ENCODE assay signal across 8 mouse cellular contexts in genomic region chr4:132308437-132309139, GRCm38 (mm10). TPM values are rescaled to one million over a fixed set of nuclear protein-coding genes. Genes with fewer than 3 reads are reported as not detected.
DNase-seq lines count a peak whose midpoint lies in the region; ATAC-seq and TF ChIP-seq lines count a peak whose summit lies in the region.

No protein-coding gene starts in this region.

- peak; percentile 96 for ATAC-seq in lung, postnatal 0 days

- H3K4me1 ChIP-seq in MEL (ENCODE audit: control insufficient read depth in 1 of 2, insufficient read depth in 2 of 2, low read length in 2 of 2): peaks cover 0 to 20% of the 10 kb centered on the region in 2 experiments; a peak in 2 of 4 replicates
- H3K4me1 ChIP-seq in hindbrain, embryonic 10.5 days (replicated peaks): peaks cover 10% of the 10 kb centered on the region
- peaks cover 9% of the 10 kb centered on the region; the same call in 1 of the 2 replicates for H3K4me1 ChIP-seq in lung, postnatal 0 days (ENCODE audit: insufficient read depth, low read depth, low read length)

- H3K79me2 ChIP-seq in MEL (ENCODE audit: control insufficient read depth, insufficient read depth, low read length, poor library complexity): peaks cover 18% of the 10 kb centered on the region

- peaks cover 12 to 22% of the 10 kb centered on the region in 2 experiments for H3K36me3 ChIP-seq in MEL (ENCODE audit: control insufficient read depth in 1 of 2, insufficient read depth in 2 of 2, low read length in 2 of 2)
- peaks cover 42% of the 10 kb centered on the region for H3K36me3 ChIP-seq in hindbrain, embryonic 10.5 days
- 0 out of 2 replicates have a peak, but pooled peaks cover 5% of the 10 kb centered on the region for H3K36me3 ChIP-seq in lung, postnatal 0 days (ENCODE audit: insufficient read depth, low read length)

- DNase-seq in MEL (ENCODE audit: low read depth, low spot score): peak; percentile 96
- peak; percentile 87 for DNase-seq in cerebellum, adult 8-10 months
- DNase-seq in forelimb bud, embryonic 11.5 days (ENCODE audit: low read depth, low spot score): peak; percentile 92
- peak; percentile 87 for DNase-seq in hindbrain, embryonic 10.5 days (ENCODE audit: low spot score)
- DNase-seq in layer of hippocampus, adult 9-11 months: peak; percentile 95
- DNase-seq in lung, postnatal 0 days (ENCODE audit: low spot score): peak; percentile 97
- peak; percentile 83 for DNase-seq in ovary, postnatal 14 days (ENCODE audit: low spot score)
- peak; percentile 92 for DNase-seq in thymus, postnatal 14 days

- H3K4me2 ChIP-seq in lung, postnatal 0 days (replicated peaks; ENCODE audit: low read depth, low read length): peak overlapping the region; percentile 76

- no peaks in the 10 kb centered on the region for H3K27me3 ChIP-seq in MEL (ENCODE audit: control insufficient read depth in 1 of 2, insufficient read depth in 2 of 2, low read length in 2 of 2)
- H3K27me3 ChIP-seq in hindbrain, embryonic 10.5 days (ENCODE audit: insufficient read depth, poor library complexity, severe bottlenecking): no peaks in the 10 kb centered on the region
- no peaks in the 10 kb centered on the region for H3K27me3 ChIP-seq in lung, postnatal 0 days (replicated peaks; ENCODE audit: insufficient read depth, low read length)

- TF ChIP-seq CTCF in MEL (IDR thresholded peaks at IDR 0.05 in 2 of 3, conservative IDR thresholded peaks at IDR 0.05 in 1 of 3; ENCODE audit: control insufficient read depth in 1 of 3, insufficient read depth in 1 of 3, low read depth in 2 of 3, low read length in 3 of 3, poor library complexity in 1 of 3, severe bottlenecking in 1 of 3): no peak
- no peak for TF ChIP-seq CTCF in lung, postnatal 0 days (IDR thresholded peaks at IDR 0.05)

- peak; percentile 98 to 99 for TF ChIP-seq POLR2A in MEL (IDR thresholded peaks at IDR 0.05; ENCODE audit: control insufficient read depth in 1 of 2, insufficient read depth in 1 of 2, low read depth in 1 of 2, low read length in 2 of 2, poor library complexity in 1 of 2)

- TF ChIP-seq RAD21 in MEL (IDR thresholded peaks at IDR 0.05; ENCODE audit: low read depth, low read length): no peak

- peak overlapping the region; percentile 98 for H3K27ac ChIP-seq in MEL (ENCODE audit: control insufficient read depth, low read depth, low read length)
- H3K27ac ChIP-seq in hindbrain, embryonic 10.5 days: peak overlapping the region; percentile 95
- H3K27ac ChIP-seq in lung, postnatal 0 days (ENCODE audit: low read length): peak overlapping the region; percentile 89

- no peaks in the 10 kb centered on the region for H3K9me3 ChIP-seq in MEL (replicated peaks; ENCODE audit: insufficient read depth, low read length)
- no peaks in the 10 kb centered on the region for H3K9me3 ChIP-seq in hindbrain, embryonic 10.5 days
- no peaks in the 10 kb centered on the region for H3K9me3 ChIP-seq in lung, postnatal 0 days (ENCODE audit: low read length)

- peak overlapping the region; percentile 52 to 89 for H3K4me3 ChIP-seq in MEL (ENCODE audit: control insufficient read depth in 1 of 2, insufficient read depth in 1 of 2, low read depth in 2 of 2, low read length in 2 of 2)
- H3K4me3 ChIP-seq in hindbrain, embryonic 10.5 days: peak overlapping the region; percentile 90
- peak overlapping the region; percentile 78 for H3K4me3 ChIP-seq in lung, postnatal 0 days (ENCODE audit: low read depth, low read length)

- 1% methylated on average over 41 of the region's 41 CpGs for WGBS in hindbrain, embryonic 10.5 days
- WGBS in lung, postnatal 0 days: 2% methylated on average over 41 of the region's 41 CpGs

- no peak for TF ChIP-seq EP300 in MEL (IDR thresholded peaks at IDR 0.05; ENCODE audit: low read depth in 1 of 2, low read length in 2 of 2)
- TF ChIP-seq EP300 in lung, postnatal 0 days (IDR thresholded peaks at IDR 0.05): no peak

- H3K9ac ChIP-seq in MEL (ENCODE audit: control insufficient read depth, low read depth, low read length, poor library complexity, severe bottlenecking): peak overlapping the region; percentile 98
- H3K9ac ChIP-seq in lung, postnatal 0 days (replicated peaks; ENCODE audit: low read depth): peak overlapping the region; percentile 87

TF ChIP-seq in MEL, 35 proteins besides CTCF, POLR2A, EP300 and RAD21 (continues in another document):
- TF ChIP-seq NRF1 (IDR thresholded peaks at IDR 0.05; ENCODE audit: insufficient read depth, low read depth, low read length, poor library complexity, severe bottlenecking) (peak; percentile 77), POLR2AphosphoS2 (IDR thresholded peaks at IDR 0.05; ENCODE audit: low read length) (peak; percentile 98), MXI1 (IDR thresholded peaks at IDR 0.05; ENCODE audit: low read depth, low read length) (peak; percentile 77), MAZ (IDR thresholded peaks at IDR 0.05; ENCODE audit: low read depth, low read length) (no peak), MAFK (IDR thresholded peaks at IDR 0.05; ENCODE audit: borderline replicate concordance, low read depth, low read length) (no peak), ZNF384 (IDR thresholded peaks at IDR 0.05; ENCODE audit: low read depth, low read length) (peak; percentile 74), TCF12 (IDR thresholded peaks at IDR 0.05; ENCODE audit: low read depth, low read length) (peak; percentile 84), RCOR1 (IDR thresholded peaks at IDR 0.05; ENCODE audit: low read depth, low read length) (no peak), E2F4 (IDR thresholded peaks at IDR 0.05; ENCODE audit: borderline replicate concordance, low read depth, low read length) (no peak), NELFE (IDR thresholded peaks at IDR 0.05; ENCODE audit: low read depth, low read length) (peak; percentile 100), KAT2A (conservative IDR thresholded peaks at IDR 0.05; ENCODE audit: low read depth, low read length) (peak; percentile 94), TAL1 (IDR thresholded peaks at IDR 0.05; ENCODE audit: low read length) (0 out of 2 replicates have a peak, but pooled peaks have one; percentile 10), SIN3A (IDR thresholded peaks at IDR 0.05; ENCODE audit: low read length) (peak; percentile 87), USF1 (IDR thresholded peaks at IDR 0.05; ENCODE audit: low read depth, low read length) (peak; percentile 73), UBTF (IDR thresholded peaks at IDR 0.05; ENCODE audit: borderline replicate concordance, insufficient read depth, low read depth, low read length) (no peak), CHD2 (IDR thresholded peaks at IDR 0.05; ENCODE audit: low read length) (no peak), GATA1 (IDR thresholded peaks at IDR 0.05; ENCODE audit: low read depth, low read length) (0 out of 2 replicates have a peak, but pooled peaks have one; percentile 11), HCFC1 (IDR thresholded peaks at IDR 0.05; ENCODE audit: low read depth, low read length) (peak; percentile 98), USF2 (IDR thresholded peaks at IDR 0.05; ENCODE audit: borderline replicate concordance in 1 of 2, insufficient read depth in 1 of 2, low read depth in 1 of 2, low read length in 2 of 2) (no peak), POLR2AphosphoS5 (IDR thresholded peaks at IDR 0.05; ENCODE audit: borderline replicate concordance, low read depth, low read length) (peak; percentile 98; the same call in 1 of the 2 replicates), TBP (IDR thresholded peaks at IDR 0.05; ENCODE audit: low read depth, low read length) (peak; percentile 99), CHD1 (IDR thresholded peaks at IDR 0.05; ENCODE audit: low read depth, low read length) (no peak), ZMIZ1 (IDR thresholded peaks at IDR 0.05; ENCODE audit: low read depth, low read length) (peak; percentile 98), ETS1 (IDR thresholded peaks at IDR 0.05; ENCODE audit: low read depth, low read length) (no peak; the same call in 1 of the 2 replicates), ELF1 (IDR thresholded peaks at IDR 0.05; ENCODE audit: low read depth, low read length) (peak; percentile 70), ZKSCAN1 (IDR thresholded peaks at IDR 0.05; ENCODE audit: low read depth, low read length) (no peak)

RNA-seq across cellular contexts. Expression of gene Rab42, which starts 5.4 kb away (rescaled TPM):
- total RNA-seq in MEL (2012; rRNA removed): 0.52 and 0.85 TPM in 2 replicates
- polyA plus RNA-seq in MEL (2012; ENCODE audit: insufficient read depth in 1 of 2, insufficient read length in 2 of 2, low read depth in 1 of 2, low replicate concordance in 2 of 2, missing spikeins in 1 of 2): under 1 TPM in 1 of 2 experiments, not detected in 1; 0.40 TPM
- polyA plus RNA-seq in hindbrain, embryonic 10.5 days (2016; fragmentation: Nextera tagmentation; extraction: Ambion mirVana): 0.77 and 0.96 TPM in 2 replicates
- 2.3 and 3.1 TPM in 2 replicates for polyA plus RNA-seq in lung, postnatal 0 days (2015; fragmentation: Nextera tagmentation; extraction: Ambion mirVana)

RNA-seq across cellular contexts. Expression of gene Trnau1ap, which starts 20.8 kb away (rescaled TPM):
- 110 and 117 TPM in 2 replicates for total RNA-seq in MEL (2012; rRNA removed)
- polyA plus RNA-seq in MEL (2012; ENCODE audit: insufficient read depth in 1 of 2, insufficient read length in 2 of 2, low read depth in 1 of 2, low replicate concordance in 2 of 2, missing spikeins in 1 of 2): 100 to 1,000 TPM in 1 of 2 experiments, not detected in 1; 102 TPM
- polyA plus RNA-seq in hindbrain, embryonic 10.5 days (2016; fragmentation: Nextera tagmentation; extraction: Ambion mirVana): 90.6 and 91.5 TPM in 2 replicates
- 49.8 and 52.9 TPM in 2 replicates for polyA plus RNA-seq in lung, postnatal 0 days (2015; fragmentation: Nextera tagmentation; extraction: Ambion mirVana)

RNA-seq across cellular contexts. Expression of gene Taf12, which starts 34.4 kb away (rescaled TPM):
- 56.7 and 62.6 TPM in 2 replicates for total RNA-seq in MEL (2012; rRNA removed)
- 10 to 100 TPM in 1 of 2 experiments, not detected in 1; 76.4 TPM for polyA plus RNA-seq in MEL (2012; ENCODE audit: insufficient read depth in 1 of 2, insufficient read length in 2 of 2, low read depth in 1 of 2, low replicate concordance in 2 of 2, missing spikeins in 1 of 2)
- polyA plus RNA-seq in hindbrain, embryonic 10.5 days (2016; fragmentation: Nextera tagmentation; extraction: Ambion mirVana): 60.9 and 62.1 TPM in 2 replicates
- polyA plus RNA-seq in lung, postnatal 0 days (2015; fragmentation: Nextera tagmentation; extraction: Ambion mirVana): 32.1 and 39.7 TPM in 2 replicates

RNA-seq across cellular contexts. Expression of gene Rcc1, which starts 44.8 kb away (rescaled TPM):
- 137 and 147 TPM in 2 replicates for total RNA-seq in MEL (2012; rRNA removed)
- 100 to 1,000 TPM in 1 of 2 experiments, 10 to 100 TPM in 1; 83.6 to 186 TPM for polyA plus RNA-seq in MEL (2012; ENCODE audit: insufficient read depth in 1 of 2, insufficient read length in 2 of 2, low read depth in 1 of 2, low replicate concordance in 2 of 2, missing spikeins in 1 of 2)
- 116 and 157 TPM in 2 replicates for polyA plus RNA-seq in hindbrain, embryonic 10.5 days (2016; fragmentation: Nextera tagmentation; extraction: Ambion mirVana)
- 14.3 and 14.7 TPM in 2 replicates for polyA plus RNA-seq in lung, postnatal 0 days (2015; fragmentation: Nextera tagmentation; extraction: Ambion mirVana)

RNA-seq across cellular contexts. Expression of gene Gmeb1, which starts 47.2 kb away (rescaled TPM):
- 9.9 and 12.0 TPM in 2 replicates for total RNA-seq in MEL (2012; rRNA removed)
- 10 to 100 TPM in 1 of 2 experiments, not detected in 1; 29.6 TPM for polyA plus RNA-seq in MEL (2012; ENCODE audit: insufficient read depth in 1 of 2, insufficient read length in 2 of 2, low read depth in 1 of 2, low replicate concordance in 2 of 2, missing spikeins in 1 of 2)
- polyA plus RNA-seq in hindbrain, embryonic 10.5 days (2016; fragmentation: Nextera tagmentation; extraction: Ambion mirVana): 42.5 and 45.3 TPM in 2 replicates
- polyA plus RNA-seq in lung, postnatal 0 days (2015; fragmentation: Nextera tagmentation; extraction: Ambion mirVana): 17.0 and 23.6 TPM in 2 replicates

Comparison
In these comparisons a context has a peak if more than half of its experiments do, and no peak if none do; other contexts are left out.
1. Peak in every context shown above with its lines: DNase-seq, ATAC-seq, H3K4me3 ChIP-seq and H3K27ac ChIP-seq.